Mouse (Mus musculus) ovary, postnatal 14 days (tissue): ENCODE results near the gene Gm20458.

Experiments
- DNase-seq: peaks from one replicate; pipeline ENCODE4 v3.0.0; 2022; ENCODE audit warnings: low spot score

The Gm20458 gene

DNA sequence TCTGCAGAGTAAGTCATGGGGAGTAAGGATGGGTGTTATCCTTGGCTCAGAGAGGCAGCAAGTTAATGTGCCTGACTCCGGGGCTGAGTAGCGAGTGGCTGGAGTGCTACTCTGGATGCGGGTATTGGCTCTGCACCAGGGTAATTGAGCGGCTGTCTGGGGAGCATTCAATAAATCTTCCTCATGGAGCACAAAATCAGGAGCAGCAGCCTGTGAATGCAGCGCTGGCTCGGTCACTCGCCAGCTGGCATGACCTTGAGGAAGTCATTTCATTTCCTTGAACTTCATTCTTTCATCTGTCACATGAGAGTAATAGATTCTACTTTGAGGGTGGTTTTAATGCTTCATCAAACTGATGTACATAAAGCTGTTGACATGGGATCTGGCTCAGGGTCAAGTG lies 39.7 kb downstream of the Gm20458 start:
- no peak for DNase-seq

DNA sequence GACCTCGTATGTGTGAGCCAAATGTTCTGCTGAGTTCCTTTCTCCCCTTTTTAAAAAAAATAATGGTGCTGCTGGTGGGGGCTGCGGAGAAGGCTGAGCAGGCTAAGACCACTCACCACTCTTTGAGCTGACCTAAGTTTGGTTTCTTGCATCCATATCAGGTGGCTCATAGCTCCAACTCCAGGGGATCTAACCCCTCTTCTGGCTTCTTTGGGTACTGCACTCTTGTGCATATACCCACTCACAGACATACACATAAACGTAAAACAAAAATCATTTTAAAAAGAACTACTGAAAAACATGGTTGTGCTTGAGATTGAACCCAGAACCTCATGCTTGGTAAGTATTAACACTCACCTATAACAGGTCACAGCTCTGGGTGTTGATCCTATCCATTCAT lies 44.2 kb downstream of the Gm20458 start:
- DNase-seq, result no peak

DNA sequence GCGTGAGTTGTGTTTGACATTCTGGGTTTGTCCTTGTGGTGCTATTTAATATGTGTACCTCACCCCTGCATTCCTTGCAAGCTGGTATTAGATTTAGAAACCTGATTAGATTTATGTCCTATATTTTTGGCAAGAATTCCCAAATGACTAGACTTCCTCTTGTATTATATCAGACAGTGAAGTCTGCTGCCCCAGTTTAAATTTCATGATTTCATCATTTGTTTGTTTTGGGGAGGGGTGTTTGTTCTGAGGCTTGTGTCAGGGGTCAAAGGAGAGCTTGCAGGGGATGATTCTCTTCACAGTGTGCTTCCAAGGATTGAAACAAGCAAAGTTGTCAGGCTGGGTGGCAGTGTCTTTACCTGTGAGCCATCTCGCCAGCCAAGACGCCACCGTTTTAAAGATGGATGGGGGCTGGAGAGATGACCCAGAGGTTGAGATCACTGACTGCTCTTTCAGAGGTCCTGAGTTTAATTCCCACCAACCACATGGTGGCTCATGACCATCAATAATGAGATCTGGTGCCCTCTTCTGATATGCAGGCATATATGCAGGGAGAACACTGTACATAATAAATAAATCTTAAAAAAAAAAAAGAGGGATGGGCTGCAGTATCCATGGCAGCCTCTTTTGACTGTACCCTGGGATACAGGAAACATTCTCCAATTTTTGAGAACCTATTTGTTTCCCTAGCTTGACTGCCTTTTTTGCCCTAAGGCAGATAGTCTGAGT lies 45.0 kb downstream of the Gm20458 start:
- DNase-seq, result no peak

DNA sequence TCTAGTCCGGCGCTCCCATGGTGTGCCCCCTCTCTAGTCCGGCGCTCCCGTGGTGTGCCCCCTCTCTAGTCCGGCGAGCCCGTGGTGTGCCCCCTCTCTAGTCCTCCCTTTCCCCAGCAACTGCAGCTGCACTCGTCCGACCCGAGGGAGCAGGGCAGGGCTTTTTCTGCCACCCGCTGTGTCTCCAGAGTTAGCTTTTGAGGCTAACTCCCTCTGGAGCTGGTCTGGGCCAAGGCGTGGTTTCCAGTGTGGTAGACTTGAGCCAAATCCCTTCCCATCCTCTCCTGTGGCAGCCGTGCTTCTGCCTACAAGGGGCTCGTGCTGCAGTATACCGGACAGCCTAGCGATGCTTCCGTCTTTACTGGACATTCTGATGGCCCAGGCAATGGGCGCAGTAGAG lies 47.0 kb downstream of the Gm20458 start:
- no peak for DNase-seq

DNA sequence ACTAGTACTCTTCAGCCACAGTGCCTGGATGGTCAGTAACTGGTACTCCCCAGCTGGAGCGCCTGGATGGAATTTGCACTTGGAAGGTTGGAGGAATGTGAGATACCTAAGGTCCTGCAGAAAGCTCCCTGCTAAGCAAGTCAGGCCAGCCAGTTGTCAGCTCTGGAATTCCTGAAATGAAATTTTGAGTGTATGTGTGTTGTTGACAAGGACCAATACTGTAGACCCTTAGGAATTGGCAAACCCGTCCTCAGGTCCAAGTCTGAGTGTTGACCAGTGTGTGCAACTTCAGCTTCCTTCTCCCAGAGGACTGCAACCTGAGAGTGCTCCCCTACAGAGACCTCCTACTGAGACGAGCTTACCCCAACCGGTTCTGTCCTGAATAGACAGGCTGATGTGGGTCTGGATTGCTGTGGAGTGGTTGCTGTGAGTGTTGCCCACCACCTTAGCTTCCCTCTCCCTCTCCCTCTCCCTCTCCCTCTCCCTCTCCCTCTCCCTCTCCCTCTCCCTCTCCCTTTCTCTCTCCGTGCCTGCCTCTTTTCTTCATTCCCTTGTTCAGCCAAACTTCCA lies 49.9 kb downstream of the Gm20458 start:
- no peak for DNase-seq

DNA sequence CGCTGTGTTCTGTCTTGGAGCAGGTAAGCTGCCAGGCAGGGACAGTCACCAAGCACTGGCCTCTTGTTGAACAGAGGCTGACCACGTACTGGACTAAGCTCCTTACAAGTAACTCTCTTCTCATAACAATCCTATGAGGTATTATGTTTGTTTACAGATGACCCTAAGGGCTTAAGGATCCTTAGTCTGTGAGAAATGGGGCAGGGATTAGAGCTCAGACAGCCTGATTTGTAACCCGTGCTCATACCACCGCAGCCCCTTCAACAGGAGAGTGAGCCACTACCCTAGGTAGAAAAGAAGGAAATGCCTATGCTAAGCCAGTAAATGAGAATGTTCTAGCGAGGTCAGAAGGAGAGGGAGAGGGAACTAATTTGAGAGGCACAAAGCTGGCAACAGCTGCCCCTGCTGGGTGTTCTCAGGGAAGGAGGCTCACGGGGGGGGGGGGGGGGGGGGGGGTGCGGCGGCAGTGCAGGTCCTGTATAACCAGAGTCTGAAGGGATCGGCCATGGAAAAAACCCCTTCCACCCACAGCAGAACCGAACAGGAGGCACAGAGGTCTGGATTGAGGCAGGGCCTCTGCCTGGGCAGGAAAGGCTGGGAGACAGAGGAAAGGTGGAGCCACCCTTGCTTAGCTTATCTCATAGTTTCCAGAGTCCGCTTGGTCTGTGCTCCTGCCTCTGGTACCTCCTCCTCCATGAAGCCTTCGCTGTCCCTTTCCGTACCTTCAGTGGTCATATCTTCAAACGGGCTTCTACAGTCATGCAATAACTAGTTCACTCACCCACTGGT lies 51.5 kb downstream of the Gm20458 start:
- no peak for DNase-seq

DNA sequence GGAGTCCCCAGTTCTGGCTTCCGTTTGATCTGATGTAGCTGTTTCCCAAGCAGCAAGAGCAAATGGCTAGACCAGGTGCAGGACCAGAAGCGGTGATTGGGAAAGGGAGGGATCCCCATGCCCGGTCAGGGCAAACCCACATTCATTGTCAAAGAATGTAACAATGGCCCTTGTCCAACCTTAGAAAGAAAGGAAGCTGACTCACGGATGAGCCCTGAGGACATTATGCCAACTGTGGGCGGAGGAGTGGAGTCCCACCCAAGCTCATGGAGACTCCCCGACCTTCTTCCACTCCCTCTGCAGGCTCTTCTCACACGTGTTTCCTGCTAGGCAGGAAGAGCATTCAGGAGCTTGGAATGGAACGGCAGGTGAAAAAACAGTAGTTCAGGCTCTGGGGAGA lies 52.6 kb downstream of the Gm20458 start:
- DNase-seq, result no peak

DNA sequence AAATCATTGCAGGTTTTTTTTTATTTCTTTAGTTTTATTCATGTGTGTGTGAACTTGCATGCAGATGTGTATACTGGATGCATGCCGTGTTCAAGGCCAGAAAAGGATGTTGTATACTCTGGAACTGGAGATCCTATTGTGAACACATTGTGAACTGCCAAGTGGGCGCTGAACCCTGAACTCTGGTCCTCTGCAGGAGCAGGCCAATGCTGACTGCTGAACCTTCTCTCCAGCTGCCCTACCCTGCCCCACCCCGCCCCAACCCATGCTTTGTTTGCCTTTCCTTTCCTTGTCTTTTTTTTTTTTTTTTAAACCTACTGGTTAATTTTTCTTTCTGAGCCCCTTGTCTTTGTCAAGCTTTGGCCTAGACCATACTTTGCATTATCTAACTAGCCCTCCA lies 54.1 kb downstream of the Gm20458 start:
- DNase-seq, result no peak

DNA sequence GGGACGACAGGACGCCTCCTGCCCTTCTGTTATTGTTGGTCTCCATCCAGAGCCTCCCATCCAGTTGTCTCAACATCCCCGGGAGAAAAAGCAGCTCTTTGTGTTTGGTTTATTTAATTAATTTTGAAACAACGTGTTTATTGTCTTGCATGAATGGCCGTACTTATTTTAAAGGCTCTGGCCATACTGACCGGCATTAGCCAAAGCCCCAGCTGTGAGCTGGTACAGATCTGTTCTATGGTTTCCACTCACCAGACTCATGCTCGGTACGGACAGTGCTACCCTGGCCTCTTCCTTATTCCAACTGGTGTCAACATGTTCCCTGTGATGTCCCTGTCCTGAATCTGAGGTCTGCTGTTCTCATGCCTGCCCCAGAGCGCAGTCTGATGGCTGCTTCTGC lies 55.1 kb downstream of the Gm20458 start:
- no peak for DNase-seq

DNA sequence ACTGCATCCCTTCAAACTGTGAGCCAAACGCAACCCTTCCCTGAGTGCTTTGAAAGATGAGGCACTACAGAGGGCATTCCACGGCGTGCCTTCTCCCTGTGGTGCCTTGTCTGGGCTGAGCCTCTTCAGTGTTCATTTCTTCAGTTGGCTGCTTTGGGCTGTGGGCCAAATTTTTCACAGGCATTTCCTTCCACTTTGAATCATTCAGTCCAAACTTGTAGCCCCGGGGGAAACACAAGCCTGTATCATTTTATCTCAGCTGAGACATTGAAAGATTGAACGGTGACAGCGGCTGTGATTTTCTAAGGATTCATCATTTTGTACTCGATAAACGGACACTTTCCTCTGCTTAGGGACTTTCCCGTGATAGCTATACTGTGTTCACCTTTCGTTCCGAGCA lies 55.8 kb downstream of the Gm20458 start:
- DNase-seq, result no peak

DNA sequence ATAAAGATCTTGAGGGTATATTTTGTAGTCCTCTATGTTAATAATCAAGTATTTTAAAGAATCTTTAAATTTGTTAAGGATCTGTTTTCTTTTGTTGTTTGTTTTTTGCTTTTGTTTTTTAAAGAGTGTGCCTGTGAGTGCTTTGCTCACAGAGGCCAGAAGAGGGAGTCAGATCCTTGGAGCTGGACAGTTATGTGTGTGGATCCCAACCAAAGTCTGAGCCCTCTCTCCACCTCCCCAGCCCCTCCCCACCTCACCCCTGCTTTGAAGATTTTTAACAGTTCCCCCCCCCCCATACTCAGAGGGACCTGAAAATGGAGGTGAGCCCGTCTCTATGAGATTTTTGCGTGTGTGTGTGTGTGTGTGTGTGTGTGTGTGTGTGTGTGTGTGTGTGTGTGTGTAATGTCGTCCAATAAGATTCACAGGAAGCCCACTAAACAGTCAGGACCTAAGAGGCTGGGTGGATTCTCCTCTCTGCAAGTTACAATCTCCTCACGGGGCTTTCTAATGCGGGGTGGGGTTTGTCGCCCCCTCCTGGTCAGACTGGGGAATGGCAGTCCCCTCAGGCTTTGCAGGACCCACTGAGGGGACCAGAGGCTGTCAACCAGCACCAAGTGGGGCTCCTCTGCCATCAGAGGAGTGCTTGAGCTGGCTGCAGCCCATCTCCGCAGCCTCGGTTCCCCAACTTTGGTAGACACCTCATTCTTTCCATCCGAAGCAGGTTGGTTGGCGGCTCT lies 56.9 kb downstream of the Gm20458 start:
- DNase-seq, result peak; percentile 57

DNA sequence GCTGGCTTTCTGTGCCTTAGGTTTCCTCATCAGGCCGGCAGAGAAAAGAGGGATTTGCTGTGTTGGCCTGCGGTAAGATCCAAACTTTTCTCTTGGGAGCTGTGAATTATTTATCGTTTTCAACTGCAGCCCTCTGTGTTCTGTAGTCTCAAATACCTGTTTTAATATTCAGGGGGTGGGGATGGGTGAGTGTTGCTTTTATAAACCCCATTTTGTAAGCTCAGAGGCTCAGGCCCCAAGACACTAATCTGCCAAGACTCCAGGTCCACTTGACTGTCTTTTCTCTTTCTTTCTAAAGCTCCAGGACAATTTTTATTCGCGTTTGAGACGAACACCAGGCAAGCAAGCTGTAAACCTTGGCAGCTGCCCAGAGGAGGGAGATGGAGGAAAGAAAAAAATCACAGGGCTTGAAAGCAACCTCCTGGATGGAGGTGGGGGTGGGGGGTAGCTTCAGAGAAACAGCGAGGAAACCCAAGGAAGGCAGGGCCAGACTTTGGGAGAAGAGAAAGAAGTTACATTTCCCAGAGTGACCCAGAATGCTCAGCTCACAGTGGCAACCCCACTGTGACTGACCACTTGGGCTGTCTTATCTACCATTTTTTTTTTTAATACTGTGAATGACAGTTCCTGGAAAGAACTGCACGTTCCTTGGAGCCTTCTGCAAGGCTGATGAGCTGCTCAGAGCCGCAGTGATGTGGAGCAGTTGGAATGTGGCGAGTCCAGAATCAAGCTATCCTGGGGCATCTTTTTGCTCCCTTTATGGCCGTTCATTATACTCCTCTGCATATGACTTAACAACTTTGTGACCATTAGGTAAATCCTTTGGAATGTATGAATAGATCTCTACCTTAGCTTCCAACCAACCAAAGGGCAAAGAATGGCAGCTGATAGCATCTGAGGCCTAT lies 57.8 kb downstream of the Gm20458 start:
- DNase-seq, result no peak

DNA sequence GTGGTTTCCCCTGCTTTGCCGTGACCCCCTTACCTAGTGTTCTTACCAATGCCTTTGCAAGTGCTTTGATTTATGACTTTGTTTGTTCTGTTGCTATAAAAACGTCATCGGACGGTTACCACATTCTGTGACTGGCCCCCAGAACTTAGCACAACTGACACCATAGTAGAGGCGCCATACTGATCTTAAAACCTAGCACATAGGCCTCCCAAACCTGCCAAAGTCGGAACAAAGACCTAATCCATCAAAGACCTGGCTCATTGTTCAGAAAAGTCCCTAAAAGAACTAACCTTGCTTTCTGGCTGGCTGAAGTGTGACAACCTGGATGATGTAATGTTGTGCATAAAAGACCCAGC lies 58.4 kb downstream of the Gm20458 start:
- DNase-seq, result no peak

DNA sequence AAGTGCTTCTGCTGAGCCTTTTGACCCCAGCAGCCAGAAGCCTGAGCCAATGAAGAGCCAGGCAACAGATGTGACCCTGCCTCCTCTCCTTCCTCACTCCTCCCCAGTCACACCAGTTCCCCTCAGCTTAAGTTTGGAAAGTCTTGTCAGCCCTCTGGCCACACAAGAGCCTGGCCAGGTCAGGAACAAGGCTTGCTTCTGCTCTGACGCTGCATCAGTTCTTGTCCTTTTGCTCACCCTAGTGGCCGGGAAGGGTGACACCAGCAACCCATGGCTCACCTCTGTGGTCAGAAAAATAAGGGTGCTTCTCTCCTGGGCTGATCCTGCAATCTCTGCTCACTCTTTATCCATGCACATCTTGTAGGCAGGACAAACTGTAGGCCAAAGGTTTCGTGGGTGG lies 60.0 kb downstream of the Gm20458 start:
- no peak for DNase-seq

DNA sequence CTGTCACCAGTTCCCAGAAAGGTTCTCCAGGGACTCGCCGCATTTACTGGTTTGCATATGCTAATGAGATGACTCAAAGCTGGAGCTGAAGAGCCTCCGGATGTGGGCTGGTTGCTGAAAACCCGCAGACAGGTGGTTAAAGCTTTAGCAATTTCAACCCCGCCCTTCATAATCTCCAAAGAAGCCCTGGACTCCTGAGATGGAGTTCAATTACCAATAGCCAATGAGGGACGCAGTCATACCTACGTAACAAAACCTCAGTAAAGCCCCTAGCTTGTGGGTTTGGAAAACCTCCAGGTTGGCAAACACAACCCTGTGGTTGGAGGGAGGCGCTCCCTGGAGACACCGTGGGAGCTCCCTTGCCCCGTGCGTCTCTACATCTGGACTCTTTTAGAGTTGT lies 61.1 kb downstream of the Gm20458 start:
- DNase-seq, result no peak

DNA sequence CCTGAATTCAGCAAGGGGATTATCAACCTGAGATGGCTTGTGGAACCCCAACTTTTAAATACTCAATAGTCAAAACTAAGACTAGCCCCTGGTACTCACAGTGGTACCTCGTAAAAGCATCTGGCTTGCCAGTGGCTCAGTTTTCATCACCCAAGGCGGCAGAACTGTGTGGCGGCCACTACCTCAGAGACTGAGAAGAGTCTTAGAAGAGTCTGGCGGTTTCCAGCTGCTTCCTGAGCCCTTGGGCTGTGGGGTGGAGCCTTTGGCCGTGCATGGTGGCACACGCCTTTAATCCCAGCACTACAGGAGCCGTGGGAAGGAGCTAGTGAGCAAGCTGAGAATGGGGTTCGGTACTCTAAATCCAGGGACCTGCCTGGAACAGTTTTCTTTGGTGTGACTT lies 61.5 kb downstream of the Gm20458 start:
- DNase-seq, result no peak

DNA sequence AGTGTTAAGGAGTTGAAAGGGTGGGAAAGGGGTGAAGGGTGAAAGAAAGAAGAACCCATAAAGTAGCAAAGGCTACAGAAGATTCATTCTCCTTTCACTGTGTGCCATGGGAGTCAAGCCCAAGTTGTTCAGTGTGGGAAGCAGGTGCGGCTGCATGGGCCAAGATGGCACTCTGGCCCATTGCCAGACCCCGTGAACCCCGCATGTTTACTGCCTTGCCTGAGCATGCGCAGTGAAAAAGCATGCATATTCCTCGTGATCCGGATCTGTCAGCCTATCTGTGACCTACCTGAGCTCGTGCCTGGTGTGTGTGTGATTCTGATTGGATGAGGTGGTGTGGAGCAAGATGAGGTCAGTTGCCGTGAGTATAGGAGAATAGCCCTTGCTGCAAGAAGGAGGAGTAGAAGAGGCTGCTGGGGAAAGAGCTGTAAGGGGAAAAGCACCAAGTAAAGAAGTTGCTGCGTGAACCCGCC lies 62.6 kb downstream of the Gm20458 start:
- DNase-seq, result no peak

DNA sequence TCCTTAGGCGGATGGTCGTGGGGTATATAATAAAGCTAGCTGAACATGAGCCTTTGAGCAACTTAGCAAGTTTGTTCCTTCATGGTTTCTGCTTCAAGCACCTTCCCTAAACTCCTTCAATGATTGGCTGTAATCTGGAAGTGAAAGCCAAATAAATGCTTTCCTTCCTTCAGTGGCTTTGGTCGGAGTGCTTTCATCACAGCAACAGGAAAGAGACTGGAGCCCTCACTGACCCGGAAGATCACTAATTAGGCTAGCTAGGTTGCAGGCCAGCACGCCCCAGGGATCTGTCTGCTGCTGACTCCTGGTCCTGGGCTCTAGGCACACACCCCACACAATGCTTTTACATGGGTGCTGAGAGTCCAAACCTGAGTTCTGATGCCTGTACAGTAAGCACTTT lies 67.8 kb downstream of the Gm20458 start:
- no peak for DNase-seq

DNA sequence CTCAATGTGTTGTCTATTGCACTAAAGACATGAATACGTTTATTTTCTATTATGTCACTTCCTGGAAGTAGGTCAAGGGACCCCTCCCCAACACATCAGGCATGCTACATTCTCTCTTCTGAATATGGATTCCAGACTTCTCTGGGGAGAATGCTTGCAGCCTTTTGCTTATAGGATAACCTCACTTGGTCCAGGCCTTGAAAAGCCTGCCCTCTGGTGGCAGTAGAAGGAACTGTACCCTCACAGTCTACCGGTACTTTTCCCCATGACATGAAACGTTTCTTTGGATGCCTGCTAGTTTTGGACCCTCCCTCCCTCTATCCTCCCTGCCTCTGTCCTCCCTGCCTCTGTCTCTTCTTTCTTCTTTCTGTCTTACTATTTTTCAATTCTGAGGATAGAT lies 70.4 kb downstream of the Gm20458 start:
- peak; percentile 78 for DNase-seq

DNA sequence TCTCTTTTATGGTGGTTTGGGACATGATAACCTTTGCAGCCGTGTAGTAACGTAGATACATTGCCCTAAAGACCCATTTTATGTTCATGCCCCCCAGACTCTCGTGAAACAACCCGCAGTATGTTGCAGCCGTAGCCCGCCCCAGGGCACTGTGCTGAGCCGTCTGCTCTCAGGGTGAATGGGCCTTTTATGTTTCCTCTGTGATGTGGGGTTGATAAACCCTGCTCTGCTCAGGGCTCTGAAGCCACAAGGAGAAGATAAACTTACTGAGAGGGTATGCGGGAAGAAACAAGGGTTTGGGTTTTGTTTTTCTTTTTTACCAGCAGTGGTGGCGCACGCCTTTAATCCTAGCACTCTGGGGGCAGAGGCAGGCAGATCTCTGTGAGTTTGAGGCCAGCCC lies 73.5 kb downstream of the Gm20458 start:
- no peak for DNase-seq

DNA sequence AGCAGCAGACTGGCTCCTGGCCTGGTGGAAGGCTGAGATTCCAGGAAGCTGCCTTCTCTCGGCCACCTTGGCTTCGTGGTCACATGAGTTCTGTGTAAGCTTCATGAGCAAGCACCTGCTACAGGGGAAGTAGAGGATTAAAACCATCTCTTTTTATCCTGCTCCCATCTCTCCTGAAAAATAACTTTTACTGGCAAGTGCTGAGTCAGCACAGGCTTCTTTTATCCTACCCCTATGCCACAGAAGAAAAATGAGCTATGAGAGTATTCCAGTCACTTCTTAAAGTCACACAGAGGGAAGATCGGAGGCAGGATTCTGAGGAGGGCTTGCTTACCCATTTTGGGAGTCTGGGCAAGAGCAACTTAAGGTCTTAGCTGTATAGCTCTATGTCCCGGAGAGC lies 76.2 kb downstream of the Gm20458 start:
- no peak for DNase-seq
